Mouse (Mus musculus): Measurements from ENCODE around the gene Smim12.
A peak's percentile ranks its signal among the peaks of the same experiment; 100 is the strongest.

Gene Smim12

DNA sequence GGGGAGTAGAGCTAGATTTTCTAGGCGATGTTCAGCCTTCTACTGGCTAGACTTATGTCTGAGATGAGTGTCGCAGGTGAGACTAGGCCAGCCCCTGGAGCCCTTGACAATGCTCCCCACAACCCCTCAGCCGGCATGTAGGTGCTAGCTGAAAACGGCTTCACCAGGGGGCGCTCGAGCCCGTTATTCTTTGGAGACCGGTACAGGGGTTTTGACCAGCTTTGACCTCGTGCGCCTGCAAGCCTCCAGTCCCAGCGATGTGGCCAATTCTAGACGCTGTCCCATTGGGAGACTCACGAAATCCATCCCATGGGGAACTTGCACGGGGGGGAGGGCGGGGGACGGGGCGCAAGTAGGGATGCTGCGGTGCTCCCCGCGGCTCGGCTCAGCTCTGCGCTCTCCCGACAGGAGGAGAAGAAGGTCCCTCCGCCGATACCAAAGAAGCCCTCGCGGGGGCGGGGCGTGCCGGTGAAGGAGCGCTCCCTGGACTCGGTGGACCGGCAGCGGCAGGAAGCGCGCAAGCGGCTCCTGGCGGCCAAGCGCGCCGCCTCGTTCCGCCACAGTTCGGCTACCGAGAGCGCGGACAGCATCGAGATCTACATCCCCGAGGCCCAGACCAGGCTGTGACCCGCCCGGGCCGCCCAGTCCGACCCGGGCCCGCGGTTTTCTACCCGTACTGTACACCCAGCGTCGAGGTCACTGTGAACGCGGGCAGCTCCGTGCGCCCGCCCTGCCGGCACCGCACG, 7.7 kb upstream of the Smim12 start:
- DNase-seq (ENCODE audit: low spot score) = peak; percentile 34

GRCm38 (mm10) chr4:127236631-127237030, 7.0 kb upstream of the Smim12 start:
- no peak for DNase-seq (ENCODE audit: low spot score)

DNA sequence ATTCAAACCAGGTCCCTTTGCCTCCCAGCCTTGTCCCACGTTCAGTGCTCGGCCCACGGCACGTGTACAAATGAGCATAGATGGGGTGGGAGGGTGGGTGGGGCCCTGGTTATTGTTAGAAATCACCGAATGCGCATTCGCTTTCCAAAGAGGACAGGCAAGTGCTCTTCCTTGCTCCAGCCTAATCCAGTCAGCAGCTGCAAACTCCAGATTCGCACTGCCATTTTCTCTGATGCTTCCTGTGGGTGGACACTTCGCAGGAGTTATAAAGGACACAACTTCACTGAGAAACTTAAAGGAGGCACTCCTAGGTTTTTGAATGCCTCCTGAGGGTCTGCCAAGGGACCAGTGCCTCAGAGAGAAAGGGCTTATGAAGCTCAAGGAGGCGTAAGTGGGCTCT, 6.3 kb upstream of the Smim12 start:
- DNase-seq (ENCODE audit: low spot score) = no peak

DNA sequence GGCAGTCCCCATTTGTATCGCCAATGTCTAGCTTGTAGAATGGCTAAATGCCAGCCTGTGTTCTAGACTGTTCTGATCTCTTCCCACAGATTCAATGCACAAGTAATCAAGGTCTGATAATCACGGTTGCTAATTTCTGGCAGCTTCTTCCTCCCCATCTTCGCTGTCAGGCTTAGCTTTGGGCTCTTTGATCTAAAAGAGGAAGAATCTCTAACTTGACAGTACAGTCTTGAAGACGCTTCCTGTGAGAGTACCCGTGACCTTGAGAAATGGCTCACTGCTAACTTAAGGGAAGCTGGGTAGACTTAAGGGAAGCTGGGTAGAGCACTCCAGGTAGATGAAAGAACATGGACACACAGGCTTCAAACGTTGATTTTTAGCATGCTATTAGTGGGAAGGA, 888 bp upstream of the Smim12 start:
- DNase-seq (ENCODE audit: low spot score) = no peak

- DNase-seq (ENCODE audit: low spot score) = no peak
Measured at GRCm38 (mm10) chr4:127243953-127244352, 369 bp downstream of the Smim12 start.

DNA sequence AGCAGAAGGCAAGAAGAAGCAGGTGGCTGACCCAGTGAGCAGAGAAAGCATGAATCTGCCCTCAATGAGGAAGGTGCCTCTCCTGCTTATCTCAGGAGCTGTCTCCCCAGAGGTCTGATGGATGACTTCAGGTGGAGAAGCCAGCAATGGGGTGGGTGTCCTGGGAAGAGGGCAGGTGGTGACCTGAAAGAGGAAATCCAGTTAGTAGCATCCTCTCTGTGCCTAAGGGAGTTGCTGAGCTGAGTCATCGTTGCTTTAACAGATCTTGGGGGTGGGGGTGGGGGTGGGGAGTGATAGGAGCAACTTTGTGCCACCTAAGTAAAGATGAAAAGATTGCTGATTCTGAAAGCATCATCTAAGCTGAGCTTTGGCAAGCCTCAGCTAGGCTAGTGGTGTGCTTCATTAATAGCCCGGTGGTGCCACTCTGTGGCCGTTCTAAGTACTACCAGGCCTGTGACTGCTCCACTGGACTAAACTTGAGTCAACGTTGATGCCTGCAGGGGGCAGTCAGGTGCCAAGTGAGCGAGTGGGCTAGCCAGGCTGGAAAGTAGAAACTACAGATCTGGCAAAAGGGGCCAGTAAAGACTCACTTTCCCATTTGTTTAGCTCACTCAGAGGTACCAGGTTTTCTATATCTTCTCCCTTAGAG, 6.2 kb downstream of the Smim12 start:
- DNase-seq (ENCODE audit: low spot score) = peak; percentile 74

- peak; percentile 19 for DNase-seq (ENCODE audit: low spot score)
Measured at GRCm38 (mm10) chr4:127251963-127252585, 8.5 kb downstream of the Smim12 start.

DNA sequence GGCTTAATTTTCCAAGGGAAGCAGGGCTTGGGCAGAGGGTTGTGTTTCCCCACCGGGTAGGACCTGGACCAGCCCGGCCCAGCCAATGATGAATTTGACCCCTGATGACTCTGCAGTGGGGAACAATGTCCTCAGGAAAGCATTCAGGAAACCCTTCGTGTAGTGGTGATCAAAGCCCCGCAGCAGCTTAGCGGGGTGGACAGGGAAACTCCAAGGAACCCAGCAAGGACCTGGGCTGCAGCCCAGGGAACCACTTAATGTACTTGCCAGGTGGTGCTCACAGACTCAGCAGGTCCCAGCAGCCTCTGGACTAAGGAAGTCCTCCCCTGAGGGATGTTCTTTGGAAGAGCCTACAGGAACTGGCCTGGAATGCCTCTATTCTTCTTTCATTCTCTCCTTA, 13.2 kb downstream of the Smim12 start:
- no peak for DNase-seq (ENCODE audit: low spot score)

- DNase-seq (ENCODE audit: low spot score) = no peak
Measured at GRCm38 (mm10) chr4:127258186-127258897, 14.8 kb downstream of the Smim12 start.

GRCm38 (mm10) chr4:127261601-127262000, 18.0 kb downstream of the Smim12 start:
- DNase-seq (ENCODE audit: low spot score) = no peak

DNA sequence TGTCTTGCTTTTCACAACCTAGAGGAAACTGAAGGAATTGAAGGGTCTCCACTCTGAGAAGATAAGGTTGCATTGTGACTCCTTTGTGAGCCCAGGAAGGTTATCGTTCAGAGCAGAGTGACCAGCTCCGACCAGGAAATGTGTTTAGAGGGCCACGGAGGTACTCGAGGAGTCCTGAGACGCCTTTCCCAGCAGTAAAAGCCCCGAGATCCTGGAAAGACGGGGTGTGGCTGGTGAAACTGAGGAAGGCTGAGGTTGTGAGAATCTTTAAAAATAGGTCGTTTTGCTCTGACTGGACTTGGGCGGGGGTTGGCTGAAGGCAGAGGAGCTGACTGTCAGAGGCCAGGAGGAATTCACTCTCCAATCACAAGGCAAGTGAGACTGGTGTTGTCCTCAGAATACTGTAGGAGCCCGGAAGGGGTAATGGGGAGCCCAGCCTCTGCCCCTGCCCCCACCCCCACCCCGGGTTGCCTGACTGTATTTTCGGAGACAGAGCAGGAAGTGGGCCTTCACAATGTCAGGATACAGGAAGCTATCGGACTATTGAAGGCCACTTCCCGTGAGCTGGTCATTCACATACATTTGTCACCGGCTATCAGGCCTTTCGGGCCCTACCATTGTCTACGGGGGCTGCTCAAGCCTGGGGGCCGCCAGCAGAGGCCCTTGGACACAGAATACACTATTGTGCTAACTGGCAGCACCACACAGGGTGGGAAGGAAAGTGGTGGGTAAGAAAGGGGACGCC, 20.0 kb downstream of the Smim12 start:
- DNase-seq (ENCODE audit: low spot score) = no peak

GRCm38 (mm10) chr4:127264183-127264554, 20.6 kb downstream of the Smim12 start:
- DNase-seq (ENCODE audit: low spot score) = no peak

DNA sequence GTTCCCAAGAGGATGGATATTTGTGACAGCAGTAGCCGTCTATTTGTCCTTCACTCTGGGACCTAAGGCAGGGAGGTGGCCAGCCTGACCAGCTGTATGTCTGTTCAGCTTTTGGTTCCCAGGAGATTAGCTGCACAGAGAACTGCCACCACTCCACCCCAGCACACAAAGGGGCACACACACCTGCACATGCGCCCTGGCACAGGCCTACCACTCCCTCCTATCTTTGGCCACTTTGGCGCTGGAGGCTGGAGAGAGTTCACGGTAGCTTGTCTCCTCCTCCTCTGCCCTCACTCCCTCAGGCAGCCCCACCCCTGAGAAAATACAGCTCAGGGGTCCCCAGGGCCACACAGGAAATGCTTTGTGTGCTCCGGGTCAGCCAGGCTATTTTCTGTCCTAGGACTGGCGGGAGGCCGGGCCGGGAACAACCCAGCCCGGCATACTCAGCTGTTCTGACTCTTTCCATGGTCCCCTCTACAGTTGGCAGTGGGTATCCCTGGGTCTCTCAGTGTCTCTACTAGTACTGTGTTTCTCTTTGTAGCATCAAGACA, 34.9 kb downstream of the Smim12 start:
- no peak for DNase-seq (ENCODE audit: low spot score)

DNA sequence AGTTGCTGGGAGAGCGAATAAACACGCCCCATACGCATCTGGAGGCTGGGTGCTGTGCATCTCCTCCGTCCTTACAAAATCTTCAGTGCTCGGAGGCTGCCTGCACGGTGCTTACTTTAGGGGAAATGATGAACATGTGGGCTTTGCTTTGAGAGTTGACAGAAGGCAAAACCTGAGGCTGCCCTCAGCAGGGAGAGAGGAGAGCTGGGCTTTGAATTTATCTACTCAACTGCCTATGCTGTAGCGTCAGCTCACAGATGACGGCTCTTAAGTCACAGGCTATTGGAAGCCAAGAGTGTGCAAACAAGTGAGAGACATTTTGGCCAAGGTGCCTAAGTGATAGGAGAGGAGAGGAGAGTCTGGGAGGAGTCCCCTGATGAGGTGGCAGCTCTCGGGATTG, 35.7 kb downstream of the Smim12 start:
- no peak for DNase-seq (ENCODE audit: low spot score)

GRCm38 (mm10) chr4:127286907-127287306, 43.3 kb downstream of the Smim12 start:
- DNase-seq (ENCODE audit: low spot score) = no peak

GRCm38 (mm10) chr4:127289039-127289548, 45.5 kb downstream of the Smim12 start:
- DNase-seq (ENCODE audit: low spot score) = no peak

DNA sequence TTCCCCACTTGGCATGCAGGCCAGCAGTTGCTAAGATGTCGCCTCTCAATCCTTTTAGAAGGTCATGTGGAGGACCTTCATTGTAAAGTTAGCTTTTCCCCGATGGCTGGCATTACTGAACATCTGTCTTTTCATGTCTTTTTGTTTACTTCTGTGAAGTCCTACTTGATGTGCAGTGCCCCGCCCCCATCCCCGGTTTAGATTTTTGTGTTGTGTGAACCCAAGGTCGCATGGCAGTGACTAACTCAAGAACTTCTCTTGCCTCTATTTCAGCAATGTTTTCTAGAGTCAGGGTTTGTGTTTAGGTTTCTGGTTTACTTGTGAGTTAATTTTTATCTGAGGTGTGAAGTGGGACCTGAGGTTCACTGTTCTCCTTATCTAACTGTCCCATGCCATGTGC, 49.0 kb downstream of the Smim12 start:
- no peak for DNase-seq (ENCODE audit: low spot score)

All from ovary, postnatal 10 days (tissue).